Mouse (Mus musculus): ENCODE results near the gene Clec12b.
A peak's percentile ranks its signal among the peaks of the same experiment; 100 is the strongest.

Gene Clec12b

DNA sequence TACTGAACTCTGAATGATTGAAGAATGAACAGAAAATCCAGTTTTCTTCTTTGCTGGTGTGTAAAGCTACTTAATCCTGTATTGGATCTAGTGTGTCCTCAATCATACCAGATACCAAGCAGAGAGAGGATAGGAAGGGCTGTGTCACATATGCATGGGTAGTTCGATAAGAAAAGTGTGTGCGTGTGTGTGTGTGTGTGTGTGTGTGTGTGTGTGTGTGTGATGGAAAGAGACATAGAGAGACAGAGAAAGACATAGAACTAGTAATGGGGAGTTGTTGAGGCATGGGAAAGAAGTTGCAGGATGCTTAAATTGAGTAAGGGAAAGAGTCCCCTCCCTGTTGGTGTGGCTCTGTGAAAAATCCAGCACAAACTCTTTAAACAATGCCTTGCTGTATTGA, at the start of gene Clec12b:
Clec12b (minus strand) TSS at position 101 of the 400 bp plus-strand sequence.
- DNase-seq (ENCODE audit: low spot score): no peak

DNA sequence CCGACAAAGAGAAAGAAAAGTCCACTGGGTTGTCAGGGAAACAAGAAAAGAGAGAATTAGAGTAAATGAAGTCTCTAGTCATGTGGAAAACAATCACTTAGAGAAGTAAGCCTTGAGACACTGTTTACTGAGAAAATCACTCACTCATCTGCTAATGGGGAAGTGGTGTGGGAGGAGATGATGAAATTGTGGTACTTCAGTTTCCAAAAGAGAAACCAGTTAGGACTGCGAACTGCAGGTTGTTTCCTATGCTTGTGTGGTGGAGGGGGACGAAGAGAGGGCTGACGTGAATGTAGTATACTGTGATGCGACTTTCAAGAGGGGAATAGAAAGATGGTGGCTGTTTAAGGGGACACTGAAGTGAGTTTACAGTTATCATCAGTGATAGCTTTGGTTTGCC, 48.6 kb upstream of the Clec12b start:
- DNase-seq (ENCODE audit: low spot score): no peak

- DNase-seq (ENCODE audit: low spot score): no peak
These were observed 41.6 kb upstream of the Clec12b start for GRCm38 (mm10) chr6:129427281-129427680.

DNA sequence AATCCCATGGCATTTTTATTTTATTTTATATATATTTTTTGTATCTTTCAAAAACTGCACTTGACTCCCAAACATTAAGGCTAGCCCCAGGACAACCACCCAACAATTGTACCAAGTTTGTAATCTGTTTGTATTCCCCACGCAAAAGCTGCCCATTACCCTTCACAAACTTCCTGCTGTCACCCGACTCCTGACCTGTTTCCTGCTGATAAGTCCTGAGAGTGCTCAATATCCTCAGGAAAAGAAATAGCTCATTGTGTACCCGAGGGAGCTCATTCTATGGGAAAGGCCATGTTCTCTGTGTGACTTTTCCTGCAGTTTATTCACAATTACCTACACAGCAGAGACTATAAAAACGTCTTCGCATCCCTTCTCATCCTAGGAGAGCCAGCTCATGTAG, 40.1 kb upstream of the Clec12b start:
- DNase-seq (ENCODE audit: low spot score): no peak

DNA sequence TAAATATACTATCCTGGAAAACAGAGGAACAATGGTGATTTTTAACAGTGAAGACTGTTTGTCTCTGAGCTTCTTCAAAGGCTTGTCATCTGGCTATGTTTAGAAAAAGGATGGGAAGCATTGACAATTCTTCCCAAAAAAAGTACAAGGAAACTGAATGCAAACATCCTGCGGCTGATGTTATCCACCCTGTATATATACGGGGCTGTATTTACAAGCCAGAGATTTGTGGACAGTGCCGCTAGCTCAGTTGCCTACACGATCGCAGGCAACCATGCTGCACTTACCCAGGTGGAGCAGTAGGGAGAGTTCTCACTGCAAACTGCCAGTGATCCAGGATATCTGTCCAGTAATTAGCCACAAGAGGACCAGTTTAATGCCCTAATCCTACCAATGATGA, 39.5 kb upstream of the Clec12b start:
- DNase-seq (ENCODE audit: low spot score): no peak

- peak; percentile 78 for DNase-seq (ENCODE audit: low spot score)
These were observed 38.0 kb upstream of the Clec12b start for GRCm38 (mm10) chr6:129423734-129424072.

GRCm38 (mm10) chr6:129423040-129423733, 37.5 kb upstream of the Clec12b start:
- peak; percentile 57 for DNase-seq (ENCODE audit: low spot score)

GRCm38 (mm10) chr6:129422311-129422710, 36.6 kb upstream of the Clec12b start:
- DNase-seq (ENCODE audit: low spot score): no peak

DNA sequence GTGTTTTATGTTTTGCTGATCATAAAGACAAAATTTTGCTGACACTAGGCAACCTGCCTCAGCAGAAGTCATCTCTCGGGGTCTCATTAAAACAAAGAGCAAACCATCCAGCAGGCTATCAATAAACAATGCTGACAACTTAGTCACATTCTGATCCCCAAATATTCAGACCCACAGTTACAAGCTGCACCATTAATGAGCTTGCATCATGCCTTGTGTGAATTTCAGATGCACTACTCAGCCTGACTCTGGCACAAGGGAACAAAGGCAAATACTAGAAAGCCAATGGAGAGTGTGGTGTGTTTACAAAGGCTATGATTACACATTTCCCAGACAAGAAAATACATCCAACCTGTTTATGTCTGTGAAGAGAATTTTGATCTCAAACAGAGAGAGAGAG, 28.5 kb upstream of the Clec12b start:
- DNase-seq (ENCODE audit: low spot score): no peak

DNA sequence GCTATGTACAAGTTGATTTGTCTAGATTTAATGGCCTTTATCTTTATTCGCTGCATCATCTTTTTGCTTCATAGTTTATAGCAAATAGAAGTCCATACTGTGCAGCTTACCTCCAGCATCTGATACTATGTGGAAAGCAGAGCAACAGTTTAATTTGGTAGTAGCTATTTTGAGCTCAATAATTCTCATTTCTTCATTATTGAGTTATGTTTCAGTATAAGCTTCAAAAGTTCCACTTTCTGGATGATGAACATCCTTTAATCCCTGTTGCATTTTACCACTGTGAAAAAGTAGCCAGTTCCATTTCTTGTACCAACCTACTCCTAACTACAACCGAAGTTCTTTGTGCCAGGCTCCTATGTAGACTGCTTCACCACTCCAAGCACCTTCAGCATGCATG, 22.9 kb upstream of the Clec12b start, which contains the start of gene Clec9a:
Clec9a (plus strand) TSS at position 301 of the 400 bp plus-strand sequence.
- DNase-seq (ENCODE audit: low spot score): no peak

GRCm38 (mm10) chr6:129407324-129407723, 21.6 kb upstream of the Clec12b start:
- DNase-seq (ENCODE audit: low spot score): peak; percentile 31

DNA sequence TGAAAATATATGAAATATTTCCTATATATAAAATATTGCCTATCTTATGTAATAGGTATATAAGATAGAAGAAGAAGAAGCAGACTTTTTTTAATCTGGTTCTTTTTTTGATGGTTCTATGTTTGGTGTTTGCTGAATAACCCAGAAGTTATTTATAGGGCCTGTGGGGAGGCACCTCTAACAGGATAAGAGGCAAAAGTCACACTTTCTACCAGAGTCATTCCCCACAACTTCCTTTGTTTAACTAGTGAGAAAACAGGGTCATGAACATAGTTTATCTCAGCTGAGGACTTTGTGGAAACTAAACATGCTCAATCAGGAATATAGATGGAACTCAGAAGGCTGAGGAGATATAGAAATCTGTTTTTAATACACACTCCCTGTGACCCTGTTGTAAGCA, 20.3 kb upstream of the Clec12b start:
- no peak for DNase-seq (ENCODE audit: low spot score)

DNA sequence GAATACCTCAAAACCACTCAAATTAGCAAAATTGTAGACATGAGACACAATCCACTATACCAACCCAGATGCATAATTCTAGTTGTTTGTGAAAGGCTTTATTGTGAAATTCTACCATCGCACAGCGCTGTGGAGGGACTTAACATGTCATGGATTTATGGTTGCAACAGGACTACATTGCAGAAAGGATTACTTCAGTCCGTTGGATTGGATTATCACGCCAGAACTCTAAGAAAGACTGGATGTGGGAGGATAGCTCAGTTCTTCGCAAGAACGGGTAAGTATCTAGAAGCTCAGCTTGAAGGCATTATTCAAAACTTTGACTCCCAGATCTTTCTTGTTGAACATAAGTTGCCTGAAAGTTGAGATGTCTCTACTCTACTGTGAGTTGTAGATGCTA, 17.7 kb upstream of the Clec12b start:
- no peak for DNase-seq (ENCODE audit: low spot score)

DNA sequence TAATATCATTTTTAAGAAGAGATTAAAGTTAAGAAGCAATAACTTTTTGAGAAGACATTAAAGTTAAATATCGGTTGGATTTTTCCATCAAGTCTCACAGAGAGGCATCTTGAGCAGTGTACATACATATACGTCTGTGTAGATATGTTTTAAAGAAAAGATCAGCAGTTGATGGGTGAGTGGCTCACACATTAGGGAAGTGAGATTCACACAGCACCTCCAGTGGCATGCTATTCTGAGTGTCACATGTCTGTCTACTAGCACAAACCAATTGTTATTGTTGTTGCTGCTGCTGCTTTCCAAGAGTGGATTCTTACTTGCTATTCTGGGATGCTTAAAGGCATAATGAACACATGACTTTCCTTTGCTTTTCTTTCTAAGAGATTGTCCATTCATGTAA, 16.7 kb upstream of the Clec12b start:
- no peak for DNase-seq (ENCODE audit: low spot score)

- DNase-seq (ENCODE audit: low spot score): no peak
These were observed 14.3 kb upstream of the Clec12b start for GRCm38 (mm10) chr6:129399945-129400344.

DNA sequence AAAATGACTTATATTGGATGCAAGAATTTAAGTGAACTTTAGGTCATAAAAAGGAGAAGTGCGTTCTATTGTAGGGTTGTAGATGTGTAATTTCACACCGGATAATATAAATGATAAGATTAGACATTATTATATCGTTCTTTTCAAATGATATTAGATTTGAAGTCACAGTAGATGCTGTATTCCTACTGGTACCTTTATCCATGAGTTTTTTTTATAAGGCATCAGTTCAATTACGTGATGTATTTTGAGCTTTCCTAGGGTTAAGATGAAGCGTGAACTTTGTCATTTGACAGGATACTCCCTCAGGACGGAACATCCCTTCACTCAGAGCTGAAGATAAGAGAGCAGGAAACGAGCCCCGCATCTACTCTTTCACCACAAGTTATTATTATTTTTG, 11.3 kb upstream of the Clec12b start, which contains the start of gene Clec1b:
Clec1b (plus strand) TSS at position 301 of the 400 bp plus-strand sequence.
- DNase-seq (ENCODE audit: low spot score): no peak

DNA sequence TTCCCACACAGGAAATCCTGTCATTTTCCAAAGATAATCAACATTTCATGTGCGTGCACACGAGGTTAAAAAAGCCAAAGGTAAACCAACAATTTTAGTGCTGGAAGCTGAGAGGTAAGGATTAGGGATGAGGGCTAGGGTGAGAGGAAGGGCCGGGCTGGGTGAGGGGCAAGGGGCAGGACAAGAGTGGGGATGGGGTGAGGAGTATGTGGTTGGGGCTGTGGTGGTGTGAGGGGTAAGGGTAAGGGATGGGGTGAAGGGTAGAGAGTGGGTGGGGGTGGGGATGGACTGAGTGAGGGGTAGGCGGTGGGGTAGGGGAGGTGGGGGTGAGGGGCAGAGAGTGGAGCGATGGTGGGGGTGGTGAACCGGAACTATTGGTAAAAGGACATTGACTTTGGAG, 8.1 kb upstream of the Clec12b start:
- DNase-seq (ENCODE audit: low spot score): no peak

- peak; percentile 65 for DNase-seq (ENCODE audit: low spot score)
These were observed 7.5 kb upstream of the Clec12b start for GRCm38 (mm10) chr6:129393087-129393720.

GRCm38 (mm10) chr6:129385000-129385399, 674 bp downstream of the Clec12b start:
- no peak for DNase-seq (ENCODE audit: low spot score)

- DNase-seq (ENCODE audit: low spot score): no peak
These were observed 2.2 kb downstream of the Clec12b start for GRCm38 (mm10) chr6:129383466-129383865.

GRCm38 (mm10) chr6:129381736-129382135, 3.9 kb downstream of the Clec12b start:
- no peak for DNase-seq (ENCODE audit: low spot score)

DNA sequence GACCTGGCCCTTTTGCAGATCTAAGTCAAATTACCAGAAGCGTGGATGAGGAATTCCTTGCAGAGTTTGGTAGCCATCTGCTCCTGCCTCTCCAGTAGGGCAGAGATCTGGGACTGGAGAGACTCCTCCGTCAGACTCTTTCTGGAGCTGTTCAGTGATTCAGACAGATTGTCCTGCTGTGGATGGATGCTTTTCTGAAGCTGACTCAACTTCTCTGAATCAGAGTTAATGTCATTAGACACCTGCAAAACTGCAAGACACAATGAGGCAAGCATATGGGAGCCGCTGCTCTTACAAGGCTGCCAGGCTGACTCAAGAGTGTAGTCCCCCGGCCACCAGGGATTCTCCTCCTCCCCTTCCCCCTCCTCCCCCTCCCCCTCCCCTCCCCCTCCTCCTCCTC, 5.2 kb downstream of the Clec12b start:
- DNase-seq (ENCODE audit: low spot score): no peak

DNA sequence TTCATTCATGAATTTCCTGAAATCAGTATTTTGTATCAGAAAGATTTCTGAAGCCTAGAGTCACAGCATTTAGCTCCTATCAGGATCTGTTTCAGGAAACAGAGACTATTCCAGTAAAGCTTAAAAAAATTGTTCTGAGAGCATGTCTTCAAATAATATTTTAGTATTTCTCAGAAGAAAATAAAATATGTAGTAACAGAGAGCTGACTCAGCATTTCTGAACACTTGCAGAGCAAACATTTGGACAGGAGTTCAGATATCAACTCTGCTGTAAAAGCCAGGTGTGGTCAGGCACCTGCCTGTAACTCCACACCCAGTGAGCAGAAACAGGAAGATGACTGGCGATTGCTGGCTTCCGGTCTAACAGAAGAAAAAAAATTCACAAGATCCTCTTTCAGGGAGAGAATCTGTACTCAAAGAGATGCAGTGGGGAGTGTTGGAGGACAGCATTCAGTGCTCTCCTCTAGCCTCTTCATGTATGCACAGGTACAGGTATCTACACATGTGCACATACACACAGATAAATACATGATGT, 10.7 kb downstream of the Clec12b start:
- DNase-seq (ENCODE audit: low spot score): no peak

All from adipocyte (in vitro differentiated cells).